Mouse (Mus musculus) liver, postnatal 0 days (tissue): ENCODE measurements around the gene E2f4. TPM values are rescaled to one million over a fixed set of nuclear protein-coding genes. Genes with fewer than 3 reads are reported as not detected.
A peak's percentile ranks its signal among the peaks of the same experiment; 100 is the strongest.

ENCODE experiments used
- ATAC-seq: fragments of 200-750 bp; cut with Nextera tagmentation; 2 replicates; pipeline ENCODE4 v1.8.0; 2017; ENCODE audit warnings: mild to moderate bottlenecking, moderate library complexity
- DNase-seq: peaks from one replicate; pipeline ENCODE4 v3.0.0-alpha.2; 2016
- H3K27ac ChIP-seq: fragments of 300-500 bp; sonication (generic); 2 replicates; pipeline ENCODE4 v1.5.1; 2014; ENCODE audit warnings: antibody characterized with exemption, moderate library complexity, mild to moderate bottlenecking, low read depth
- H3K27me3 ChIP-seq: fragments of 300-500 bp; sonication (generic); 2 replicates; pipeline ENCODE4 v1.6.1; 2014; ENCODE audit warnings: low read length, control low read depth, mixed read lengths; ENCODE audit not compliant: insufficient read depth
- H3K36me3 ChIP-seq: fragments of 300-500 bp; sonication (generic); replicated peaks from 2 replicates; pipeline ENCODE4 v1.6.1; 2014; ENCODE audit warnings: mild to moderate bottlenecking, control low read depth, low read length, moderate library complexity, mixed read lengths; ENCODE audit not compliant: insufficient read depth
- H3K4me1 ChIP-seq: fragments of 300-500 bp; sonication (generic); 2 replicates; pipeline ENCODE4 v1.6.1; 2014; ENCODE audit warnings: antibody characterized with exemption, mild to moderate bottlenecking, control low read depth; ENCODE audit not compliant: insufficient read depth
- H3K4me2 ChIP-seq: fragments of 300-500 bp; sonication (generic); 2 replicates; pipeline ENCODE4 v1.6.1; 2014; ENCODE audit warnings: low read depth, mild to moderate bottlenecking, low read length, moderate library complexity, mixed read lengths
- H3K4me3 ChIP-seq: fragments of 300-500 bp; sonication (generic); 2 replicates; pipeline ENCODE4 v1.5.1; 2014; ENCODE audit warnings: low read depth, low read length
- H3K9ac ChIP-seq: fragments of 300-500 bp; sonication (generic); replicated peaks from 2 replicates; pipeline ENCODE4 v1.6.1; 2014; ENCODE audit warnings: mild to moderate bottlenecking, moderate library complexity
- H3K9me3 ChIP-seq: fragments of 300-500 bp; sonication (generic); 2 replicates; pipeline ENCODE4 v1.6.1; 2016; ENCODE audit warnings: mild to moderate bottlenecking, control low read depth, low read length, mixed read lengths
- CTCF ChIP-seq: sonication (generic); IDR thresholded peaks from 2 replicates; pipeline ENCODE4 v1.5.1; 2016; ENCODE audit warnings: antibody characterized with exemption, low read depth
- EP300 ChIP-seq: IDR thresholded peaks from 2 replicates; pipeline ENCODE4 v1.6.1; 2016; ENCODE audit warnings: antibody characterized with exemption, low read depth, mild to moderate bottlenecking
- WGBS: fragments of 180-500 bp; shearing (Covaris S2); extraction: QIAGEN DNeasy Blood & Tissue Kit; methylation state at CpG from one replicate; pipeline ENCODE4 v1.1.7; 2014; ENCODE audit not compliant: insufficient replicate concordance; 5-methylcytosine and 5-hydroxymethylcytosine counted together
- polyA plus RNA-seq: library from polyadenylated mRNA; unstranded; fragments of >200 nt; fragmentation: Nextera tagmentation; extraction: Ambion mirVana; gene quantifications from 2 replicates; pipeline ENCODE4 v1.2.1, GENCODE M21; 2015

E2f4 gene
- polyA plus RNA-seq, 1 experiment from 2014 or later = 62.9 TPM

DNA sequence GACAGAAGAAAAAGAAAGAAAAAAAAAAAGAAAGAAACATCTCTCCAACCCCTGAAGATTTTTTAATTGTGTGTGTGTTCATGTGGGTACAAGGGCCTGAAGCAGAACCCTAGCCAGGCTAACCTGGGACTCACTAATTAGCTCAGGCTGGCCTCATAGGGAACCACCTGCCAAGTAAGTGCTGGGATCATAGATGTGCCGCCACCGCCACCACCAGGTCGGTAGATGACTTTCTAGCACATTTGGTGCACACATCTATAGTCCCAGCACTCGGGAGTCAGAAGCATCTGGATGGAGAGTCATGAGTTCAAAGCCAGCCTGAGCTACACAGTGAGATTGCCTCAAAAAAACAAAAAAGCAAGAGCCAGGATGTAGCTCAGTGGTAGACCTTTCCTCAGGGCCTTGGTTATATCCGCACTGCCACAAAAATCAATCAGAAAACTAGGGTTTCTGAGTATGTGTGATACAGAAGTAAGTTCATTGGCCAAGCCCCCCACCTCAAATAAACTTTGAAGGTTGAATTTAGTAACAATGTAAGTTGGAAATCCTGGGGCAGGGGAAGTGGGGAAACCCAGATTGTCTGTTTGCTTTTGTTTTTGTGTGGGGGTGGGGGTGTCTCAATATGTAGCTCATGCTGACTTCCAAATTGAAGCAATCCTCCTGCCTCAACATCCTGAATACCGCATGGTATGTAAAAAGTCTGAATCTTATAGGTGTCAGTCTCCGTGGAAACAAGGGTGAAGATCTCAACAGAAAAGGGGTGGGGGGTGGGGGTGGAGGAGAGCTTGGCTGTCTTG is 39.9 kb upstream of the E2f4 start:
- no peaks in the 10 kb centered on the region for H3K9me3 ChIP-seq
- 69% methylated on average over 7 of the region's 7 CpGs for WGBS
- H3K36me3 ChIP-seq = peaks cover 8% of the 10 kb centered on the region; the same call in 1 of the 2 replicates
- TF ChIP-seq EP300 (no peak), CTCF (no peak)
- peaks cover 43% of the 10 kb centered on the region for H3K4me1 ChIP-seq
- H3K27me3 ChIP-seq = peaks cover 14% of the 10 kb centered on the region
- H3K4me2 ChIP-seq = no peak overlapping the region
- no peak overlapping the region for H3K27ac ChIP-seq
- no peak overlapping the region for H3K4me3 ChIP-seq
- H3K9ac ChIP-seq = no peak overlapping the region
- no peak for ATAC-seq
- DNase-seq = no peak

DNA sequence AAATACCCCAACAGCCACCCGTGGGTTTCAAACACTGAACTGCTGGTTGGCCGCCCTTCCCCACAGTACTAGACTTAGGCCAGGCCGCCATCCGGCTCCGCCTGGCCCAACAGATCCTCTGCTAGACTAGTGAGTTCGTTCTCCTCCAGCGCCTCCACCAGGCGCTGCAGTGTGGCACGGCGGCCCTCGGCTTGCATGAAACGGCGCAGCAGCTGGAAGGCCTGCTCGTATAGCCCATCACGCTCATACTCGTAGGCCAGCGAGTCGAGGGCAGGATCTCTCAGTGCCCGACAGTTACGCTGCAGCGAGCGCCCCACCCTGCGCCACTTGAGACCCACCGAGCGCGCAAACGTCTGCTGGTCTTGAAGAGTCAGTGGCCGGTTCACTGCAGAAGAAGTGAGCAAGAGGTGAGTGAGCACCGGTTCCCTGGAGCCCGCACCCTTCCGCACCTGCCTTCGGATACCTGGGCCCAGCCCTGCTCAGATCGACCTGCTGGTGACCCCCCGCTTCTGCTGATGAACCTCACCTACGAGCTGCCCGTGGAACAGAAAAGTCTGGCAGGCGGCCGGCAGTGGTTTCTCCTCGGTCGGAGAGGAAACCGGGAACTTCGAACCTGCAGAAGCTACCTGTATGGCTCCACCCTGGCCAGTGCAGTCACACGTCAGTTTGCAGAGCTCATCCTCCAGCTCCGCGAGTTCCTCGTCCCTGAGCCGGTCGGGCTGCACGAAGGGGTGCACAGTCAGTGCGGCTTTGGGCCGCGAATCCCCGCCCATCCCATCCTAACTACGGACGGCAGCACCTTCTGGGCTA is 38.3 kb upstream of the E2f4 start:
- ATAC-seq = peak; percentile 5; the same call in 1 of the 2 replicates
- Histone ChIP-seq H3K9me3 (no peaks in the 10 kb centered on the region), H3K4me1 (peaks cover 45% of the 10 kb centered on the region), H3K4me3 (peak overlapping the region; percentile 32), H3K9ac (no peak overlapping the region; the same call in 1 of the 2 replicates), H3K27me3 (peaks cover 14% of the 10 kb centered on the region), H3K36me3 (no peaks in the 10 kb centered on the region), H3K27ac (no peak overlapping the region), H3K4me2 (peak overlapping the region; percentile 78)
- DNase-seq = peak; percentile 49
- no peak for TF ChIP-seq EP300
- TF ChIP-seq CTCF = peak; percentile 26
- WGBS = 14% methylated on average over 55 of the region's 55 CpGs

GRCm38 (mm10) chr8:105259721-105260320 is 37.6 kb upstream of the E2f4 start:
- 2% methylated on average over 30 of the region's 30 CpGs for WGBS
- no peaks in the 10 kb centered on the region for H3K36me3 ChIP-seq
- ATAC-seq = peak; percentile 51
- H3K4me1 ChIP-seq = peaks cover 43% of the 10 kb centered on the region
- peaks cover 14% of the 10 kb centered on the region for H3K27me3 ChIP-seq
- no peak overlapping the region for H3K27ac ChIP-seq
- peak; percentile 100 for TF ChIP-seq CTCF
- TF ChIP-seq EP300 = no peak
- H3K4me2 ChIP-seq = peak overlapping the region; percentile 78
- DNase-seq = peak; percentile 88
- H3K4me3 ChIP-seq = peak overlapping the region; percentile 32
- no peak overlapping the region; the same call in 1 of the 2 replicates for H3K9ac ChIP-seq
- no peaks in the 10 kb centered on the region for H3K9me3 ChIP-seq

GRCm38 (mm10) chr8:105260371-105261099 is 36.9 kb upstream of the E2f4 start:
- no peak for ATAC-seq
- Histone ChIP-seq H3K4me2 (peak overlapping the region; percentile 78; the same call in 1 of the 2 replicates), H3K36me3 (no peaks in the 10 kb centered on the region), H3K27ac (no peak overlapping the region), H3K4me3 (no peak overlapping the region), H3K9me3 (no peaks in the 10 kb centered on the region), H3K27me3 (peaks cover 14% of the 10 kb centered on the region), H3K4me1 (peaks cover 44% of the 10 kb centered on the region), H3K9ac (no peak overlapping the region)
- DNase-seq = peak; percentile 13
- TF ChIP-seq CTCF = no peak
- no peak for TF ChIP-seq EP300
- WGBS = 71% methylated on average over 7 of the region's 7 CpGs

DNA sequence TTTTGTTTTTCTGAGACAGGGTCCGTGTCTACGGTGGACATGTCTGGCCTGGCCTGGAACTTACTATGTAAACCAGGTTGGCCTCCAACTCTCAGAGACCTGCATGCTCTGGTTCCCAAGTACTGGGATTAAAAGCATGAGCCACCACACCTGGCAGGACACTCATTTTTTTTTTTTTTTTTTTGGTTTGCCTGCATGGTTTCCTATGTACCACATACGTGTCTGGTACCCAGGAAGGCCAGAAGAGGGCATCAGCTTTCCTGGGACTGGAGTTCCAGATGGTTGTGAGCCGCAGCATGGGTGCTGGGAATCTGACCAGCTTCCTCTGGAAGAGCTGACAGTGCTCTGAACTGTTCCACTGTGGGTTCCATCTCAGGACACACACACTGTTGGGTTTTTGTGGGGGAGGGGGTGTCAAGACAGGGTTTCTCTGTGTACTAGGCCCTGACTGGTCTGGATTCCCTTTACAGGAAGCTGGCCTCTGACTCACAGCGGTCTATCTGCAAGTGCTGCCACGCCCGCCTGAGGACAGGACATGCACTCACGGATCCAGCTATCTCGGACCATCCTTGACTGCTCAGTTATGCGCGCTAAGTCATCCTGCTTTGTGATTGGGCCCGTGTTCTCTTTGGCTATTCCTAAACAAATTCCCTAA is 36.0 kb upstream of the E2f4 start:
- Histone ChIP-seq H3K4me3 (no peak overlapping the region), H3K4me2 (no peak overlapping the region), H3K27me3 (peaks cover 14% of the 10 kb centered on the region), H3K9me3 (no peaks in the 10 kb centered on the region), H3K27ac (no peak overlapping the region), H3K36me3 (no peaks in the 10 kb centered on the region), H3K4me1 (peaks cover 43% of the 10 kb centered on the region), H3K9ac (no peak overlapping the region)
- 75% methylated on average over 12 of the region's 12 CpGs for WGBS
- TF ChIP-seq CTCF = peak; percentile 13; the same call in 1 of the 2 replicates
- TF ChIP-seq EP300 = no peak
- ATAC-seq (no peak), DNase-seq (no peak)
